Mouse (Mus musculus) neutrophil, adult 5-6 weeks (primary cell): ENCODE measurements around the gene Zyg11b. TPM values are rescaled to one million over a fixed set of nuclear protein-coding genes. Genes with fewer than 3 reads are reported as not detected.

Experiments used
- ATAC-seq: fragments of 151-379, 151-347 bp; 2 replicates; pipeline ENCODE4 v1.8.0; 2017; ENCODE audit warnings: mild to moderate bottlenecking, moderate TSS enrichment; ENCODE audit not compliant: insufficient number of reproducible peaks, poor library complexity, low FRiP score, severe bottlenecking; ENCODE audit errors: extremely low read depth
- total RNA-seq: library from RNA; stranded (forward); fragments of 200-1000 nt; gene quantifications from 2 replicates; pipeline ENCODE4 v1.2.3, GENCODE M21; 2017

The Zyg11b gene
- total RNA-seq, 1 experiment from 2014 or later: 42.8 TPM

DNA sequence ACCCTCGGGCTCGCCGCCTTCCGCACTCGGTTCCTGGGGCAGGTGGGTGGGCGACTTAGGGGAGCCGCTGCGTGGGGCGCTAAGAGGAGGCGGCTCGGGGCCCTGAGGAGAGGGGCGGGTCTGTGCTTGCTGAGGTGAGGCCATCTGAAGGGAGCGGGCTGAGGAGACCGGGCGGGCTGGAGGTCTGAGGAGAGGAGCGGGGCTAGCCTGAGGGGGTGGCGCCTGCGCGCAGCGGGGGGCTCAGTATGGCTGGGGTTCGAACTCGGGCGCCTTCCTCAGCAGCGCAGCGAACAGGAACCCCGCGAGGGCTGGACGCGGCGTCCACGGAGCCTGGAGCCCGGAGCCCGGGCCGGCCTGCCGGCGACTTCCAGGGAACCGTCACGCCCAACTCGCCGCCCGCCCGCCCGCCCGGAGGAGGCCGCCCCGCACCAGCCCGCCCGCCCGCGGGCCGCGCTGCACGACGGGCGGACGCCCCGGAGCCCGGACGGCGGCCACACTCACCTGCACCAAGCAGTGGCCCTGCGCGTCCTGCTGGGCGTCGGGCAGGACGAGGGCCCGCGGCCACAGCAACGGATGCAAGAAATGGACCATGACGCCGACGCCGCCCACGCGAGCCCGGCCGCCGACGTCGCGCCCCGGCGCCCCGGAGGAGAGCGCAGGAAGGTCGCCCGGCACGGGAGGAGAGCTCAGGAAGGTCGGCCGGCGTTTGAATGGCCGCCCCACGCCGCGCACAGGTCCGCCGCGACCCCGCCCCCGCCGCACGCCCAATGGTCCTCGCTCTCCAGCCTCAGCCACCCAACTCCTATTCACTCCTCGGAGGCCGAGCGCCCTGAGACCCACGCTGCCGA, 83.3 kb downstream of the Zyg11b start, which contains the start of gene Zyg11a:
Zyg11a (minus strand) TSS at position 717 of the 848 bp plus-strand sequence.
- ATAC-seq: no peak

- ATAC-seq: no peak
These were observed 87.9 kb downstream of the Zyg11b start for GRCm38 (mm10) chr4:108213023-108213422.

DNA sequence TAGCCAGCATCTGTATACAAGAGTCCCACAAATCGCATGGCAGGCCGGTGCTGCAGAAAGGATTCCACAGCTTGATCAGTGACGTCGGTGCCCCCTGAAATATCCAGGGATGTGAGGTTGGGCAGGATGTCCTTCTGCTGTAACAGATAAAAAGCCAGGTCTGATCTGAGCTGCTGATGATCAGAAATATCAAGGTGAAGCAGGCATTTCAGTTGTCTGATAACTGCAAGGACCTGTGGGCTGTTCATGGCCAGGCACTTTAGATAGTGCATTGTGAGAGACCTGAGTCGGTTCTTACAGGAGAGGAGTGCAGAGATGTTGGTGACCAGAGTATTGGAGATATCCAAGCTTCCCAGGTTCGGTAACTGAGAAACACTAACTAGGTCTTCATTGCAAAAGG, 96.3 kb downstream of the Zyg11b start:
- ATAC-seq: no peak

DNA sequence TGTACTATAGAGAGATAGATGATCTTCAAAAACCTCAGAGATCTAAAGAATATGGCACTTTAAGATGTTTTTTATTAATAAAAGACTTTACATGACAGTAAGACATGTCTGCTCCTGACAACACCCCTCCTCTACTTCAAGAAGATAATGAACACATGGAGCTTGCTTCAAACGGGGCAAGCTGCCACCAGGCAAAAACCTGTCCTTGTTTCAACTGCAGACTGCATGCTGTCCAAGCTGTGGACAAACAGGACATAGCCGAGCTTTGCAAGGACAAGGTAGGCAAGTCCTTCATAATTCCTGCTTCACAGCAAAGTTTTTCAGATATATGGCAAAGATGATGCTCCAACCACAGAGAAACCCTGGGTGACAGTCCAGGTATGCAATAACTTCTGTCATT, 101.7 kb downstream of the Zyg11b start:
- ATAC-seq: no peak

- no peak for ATAC-seq
These were observed 104.5 kb downstream of the Zyg11b start for GRCm38 (mm10) chr4:108196277-108196855.

- ATAC-seq: no peak
These were observed 108.0 kb downstream of the Zyg11b start for GRCm38 (mm10) chr4:108192821-108193323.

GRCm38 (mm10) chr4:108182278-108182677, 118.6 kb downstream of the Zyg11b start:
- ATAC-seq: no peak

Other genes starting within 250 kb of the Zyg11b start
- 0.35 TPM in 1 of 2 replicates, not detected in the other for gene Podn, start 204.7 kb downstream of the Zyg11b start, total RNA-seq
- 133 and 172 TPM in 2 replicates for gene Scp2, start 156.1 kb downstream of the Zyg11b start, total RNA-seq
- not detected in 2 replicates for gene Echdc2, start 135.7 kb downstream of the Zyg11b start, total RNA-seq
- not detected in 2 replicates for gene Zyg11a, start 83.0 kb downstream of the Zyg11b start, total RNA-seq
- 4.5 and 5.5 TPM in 2 replicates for gene Coa7, start 27.0 kb upstream of the Zyg11b start, total RNA-seq
- not detected in 2 replicates for gene Shisal2a, start 82.3 kb upstream of the Zyg11b start, total RNA-seq
- 0.61 and 0.70 TPM in 2 replicates for gene Gpx7, start 105.9 kb upstream of the Zyg11b start, total RNA-seq
- 223 and 242 TPM in 2 replicates for gene Tut4, start 158.3 kb upstream of the Zyg11b start, total RNA-seq